Mouse (Mus musculus) cortical plate, adult 2 months (tissue): Measurements from ENCODE around the gene Pxk.

Experiments
- CTCF ChIP-seq: fragments of 200-500 bp; IDR thresholded peaks from 2 replicates; pipeline ENCODE4 v1.5.1; 2011; ENCODE audit warnings: mild to moderate bottlenecking, control low read depth, low read length; ENCODE audit not compliant: insufficient read depth; ENCODE audit errors: extremely low read depth
- POLR2A ChIP-seq: fragments of 200-500 bp; IDR thresholded peaks from 2 replicates; pipeline ENCODE4 v1.6.1; 2011; ENCODE audit warnings: mild to moderate bottlenecking, low read length, control low read depth; ENCODE audit not compliant: insufficient read depth; ENCODE audit errors: extremely low read depth

DNA sequence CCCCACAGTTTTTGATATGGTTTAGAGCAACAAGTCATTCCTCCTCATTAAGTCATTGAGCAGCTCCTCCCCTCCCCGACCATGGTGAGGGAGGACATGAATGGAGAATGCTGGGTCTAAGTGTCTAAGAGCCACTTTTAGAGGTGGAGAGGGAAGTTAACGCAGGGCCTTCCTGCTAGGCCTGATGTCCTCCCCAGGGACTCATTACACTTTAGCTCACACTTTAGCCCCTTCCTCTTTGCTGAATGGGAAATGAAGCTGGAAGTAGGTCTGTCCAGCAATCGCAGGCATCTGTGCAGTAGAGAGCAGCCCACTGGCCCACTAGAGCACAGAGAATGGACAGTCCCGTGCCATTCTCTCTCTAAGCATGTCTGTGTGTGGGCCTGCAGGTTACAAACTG is 10.0 kb downstream of the Pxk start:
- TF ChIP-seq CTCF, result no peak
- TF ChIP-seq POLR2A, result no peak
